8 mouse cellular contexts compared by ENCODE assay signal in genomic region chr9:65908394-65909300, GRCm38 (mm10). TPM values are rescaled to one million over a fixed set of nuclear protein-coding genes. Genes with fewer than 3 reads are reported as not detected.
DNase-seq lines count a peak whose midpoint lies in the region; ATAC-seq and TF ChIP-seq lines count a peak whose summit lies in the region.

Gene Trip4, minus strand, starts transcription at chr9:65908794.
Gene Csnk1g1, plus strand, starts transcription at chr9:65908924.

- peaks cover 2% of the 10 kb centered on the region; the same call in 1 of the 2 replicates for H3K36me3 ChIP-seq in hindbrain, embryonic 13.5 days

- CTCF ChIA-PET in Patski (lab: Charles Lee): interaction anchor here (0.6 to 1.6 kb wide), 9 partner anchors 11 to 229 kb away, joined by 3 to 8 read pairs (median 3); no protein-coding TSS in a partner anchor

- WGBS in hindbrain, embryonic 13.5 days: under 1% methylated on average over 30 of the region's 38 CpGs

- H3K4me3 ChIP-seq in hindbrain, embryonic 13.5 days: peak within 1 kb of the TSS; percentile 80

- H3K27me3 ChIP-seq in Patski: no peaks in the 10 kb centered on the region
- no peaks in the 10 kb centered on the region for H3K27me3 ChIP-seq in hindbrain, embryonic 13.5 days

- H3K4me2 ChIP-seq in hindbrain, embryonic 13.5 days: peak within 1 kb of the TSS; percentile 77

- H3K9ac ChIP-seq in hindbrain, embryonic 13.5 days: peak within 1 kb of the TSS; percentile 83

- H3K4me1 ChIP-seq in hindbrain, embryonic 13.5 days (replicated peaks): peaks cover 23% of the 10 kb centered on the region

- peak; percentile 62 for TF ChIP-seq CTCF in Patski (IDR thresholded peaks at IDR 0.05)

- H3K9me3 ChIP-seq in hindbrain, embryonic 13.5 days: no peaks in the 10 kb centered on the region

- peak; percentile 90 for ATAC-seq in Patski
- peak; percentile 100 for ATAC-seq in hindbrain, embryonic 13.5 days (ENCODE audit: low FRiP score)

- H3K27ac ChIP-seq in hindbrain, embryonic 13.5 days: peak within 1 kb of the TSS; percentile 90

- in situ Hi-C loops in Patski (cut with MboI; ENCODE audit: low pct_unique_long_range_greater_than_20kb): loop anchor here (5.0 kb wide), 1 partner anchor 99 kb away; no protein-coding TSS in a partner anchor

- DNase-seq in Patski (ENCODE audit: low read depth, low spot score): peak; percentile 91
- peak; percentile 96 to 97 for DNase-seq in cerebellum, postnatal 14 days
- peak; percentile 91 to 96 for DNase-seq in frontal cortex, postnatal 14 days (ENCODE audit: low spot score in 2 of 2)
- DNase-seq in layer of hippocampus, postnatal 25 days (ENCODE audit: extremely low spot score in 1 of 2, low spot score in 1 of 2): peak; percentile 78 to 83
- peak; percentile 97 for DNase-seq in lung, postnatal 25 days (ENCODE audit: low spot score)
- DNase-seq in retina, embryonic 14.5 days (ENCODE audit: low spot score): peak; percentile 97
- peak; percentile 89 for DNase-seq in thymus, postnatal 4 days

- POLR2A ChIA-PET in Patski (lab: Charles Lee): interaction anchor here (0.6 to 2.2 kb wide), 3 partner anchors 17 to 611 kb away, joined by 3 to 8 read pairs (median 4); partner anchors contain the start of gene Pclaf

RNA-seq across cellular contexts. Expression of gene Trip4, which starts in this region (rescaled TPM):
- 41.0 TPM for polyA plus RNA-seq in Patski (2021)
- 33.6 and 33.8 TPM in 2 replicates for polyA plus RNA-seq in hindbrain, embryonic 13.5 days (2015; fragmentation: Nextera tagmentation; extraction: Ambion mirVana)
- total RNA-seq in layer of hippocampus, postnatal 25 days (2021): 10 to 100 TPM; 36.3 to 38.3 TPM

RNA-seq across cellular contexts. Expression of gene Csnk1g1, which starts in this region (rescaled TPM):
- polyA plus RNA-seq in Patski (2021): 13.1 TPM
- polyA plus RNA-seq in hindbrain, embryonic 13.5 days (2015; fragmentation: Nextera tagmentation; extraction: Ambion mirVana): 22.9 and 24.8 TPM in 2 replicates
- total RNA-seq in layer of hippocampus, postnatal 25 days (2021): 10 to 100 TPM; 34.2 to 46.4 TPM

Comparison
In these comparisons a context has a peak if more than half of its experiments do, and no peak if none do; other contexts are left out.
1. Peak in every context shown above with its lines: DNase-seq, ATAC-seq, H3K4me3 ChIP-seq and H3K27ac ChIP-seq.